Mouse (Mus musculus) lung, adult 18-20 months (tissue): ENCODE data around the gene Glra4.
"Not testable (repeated sequence)": the region's sequence is repeated elsewhere in the genome, so short reads cannot be mapped to it uniquely, and the experiment has no call there.

Source experiments
- DNase-seq, 2 experiments: peaks; one replicate each; pipeline ENCODE4 v3.0.0; 2022; ENCODE audit warnings: mixed read lengths in 2 of 2

Gene Glra4

GRCm38 (mm10) chrX:136714742-136715474 is 65.0 kb downstream of the Glra4 start:
- not testable (repeated sequence) for DNase-seq

GRCm38 (mm10) chrX:136708782-136709181 is 71.2 kb downstream of the Glra4 start:
- DNase-seq = no peak

GRCm38 (mm10) chrX:136708168-136708681 is 71.7 kb downstream of the Glra4 start:
- DNase-seq = peak; percentile 6 to 28
